ENCODE assay signal across 14 mouse cellular contexts in the genomic region with DNA sequence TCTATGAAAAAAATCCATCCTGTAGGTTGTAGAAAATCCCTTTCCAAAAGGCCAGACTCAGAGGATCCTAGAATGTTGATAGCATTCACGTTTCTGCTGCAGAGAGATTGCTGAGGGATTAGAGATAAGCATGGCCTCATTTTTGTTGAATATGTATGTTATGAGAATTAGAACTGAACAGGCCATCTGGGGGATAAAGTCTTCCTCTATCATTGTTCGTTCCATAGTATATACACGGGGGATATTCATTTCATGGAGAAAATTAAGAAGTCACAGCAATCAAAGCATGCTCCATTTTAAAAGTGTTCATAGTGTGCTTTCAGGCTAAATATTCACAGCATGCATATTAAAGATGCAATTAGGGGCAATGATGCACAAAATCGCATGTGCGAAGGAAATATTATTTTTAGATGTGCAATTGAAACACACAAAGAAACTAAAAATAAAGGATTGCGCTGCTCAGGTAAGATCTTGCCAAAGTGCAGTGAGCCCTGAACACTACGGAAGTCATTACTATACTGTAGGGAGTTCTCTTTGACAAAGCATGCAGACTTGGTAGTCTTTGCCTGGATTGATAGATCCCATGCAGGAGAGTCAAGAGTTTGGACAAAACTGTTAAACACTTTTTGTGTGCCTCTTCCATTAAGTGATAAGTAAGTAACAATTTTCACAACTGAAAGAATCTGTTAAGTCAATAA.
"Had no signal": no experiment of that assay in that cellular context is flagged by ENCODE, and none has a peak within 500 bp of the region (broad histone marks: within the 10 kb centered on the region; RNA-seq: fewer than 3 reads in every experiment).

No protein-coding gene starts in this region.

- H3K27me3 ChIP-seq: kidney, embryonic 15.5 days; liver, embryonic 15.5 days; stomach, embryonic 15.5 days had no signal

- H3K4me3 ChIP-seq: kidney, embryonic 15.5 days; left cerebral cortex, adult 2 months; limb, embryonic 10.5 days; liver, embryonic 15.5 days; stomach, embryonic 15.5 days had no signal

- H3K4me1 ChIP-seq: kidney, embryonic 15.5 days; limb, embryonic 10.5 days; liver, embryonic 15.5 days; stomach, embryonic 15.5 days had no signal

- DNase-seq: kidney, adult 2 months; kidney, postnatal 14 days; lung, adult 2 months; lung, postnatal 36 days; retina, postnatal 1 day; thymus, postnatal 4 days had no signal

- H3K9ac ChIP-seq: kidney, embryonic 15.5 days; liver, embryonic 15.5 days; stomach, embryonic 15.5 days had no signal

- ATAC-seq: intestine, embryonic 16.5 days; lung, postnatal 0 days had no signal

- H3K36me3 ChIP-seq: kidney, embryonic 15.5 days; limb, embryonic 10.5 days; liver, embryonic 15.5 days; stomach, embryonic 15.5 days had no signal

- H3K4me2 ChIP-seq: kidney, embryonic 15.5 days; liver, embryonic 11.5 days; liver, embryonic 15.5 days; stomach, embryonic 15.5 days had no signal

- H3K9me3 ChIP-seq: kidney, embryonic 15.5 days; limb, embryonic 10.5 days; liver, embryonic 15.5 days; stomach, embryonic 15.5 days had no signal

- H3K27ac ChIP-seq: kidney, embryonic 15.5 days; left cerebral cortex, adult 2 months; limb, embryonic 10.5 days; liver, embryonic 15.5 days; stomach, embryonic 15.5 days had no signal
